Mouse (Mus musculus) kidney, postnatal 25 days (tissue): Measurements from ENCODE around the gene Fam69b.

Experiments used
- DNase-seq, 2 experiments: peaks; one replicate each; pipeline ENCODE4 v3.0.0; 2021; ENCODE audit warnings: mixed read lengths in 2 of 2

Fam69b gene

GRCm38 (mm10) chr2:26627921-26628739, at the start of gene Fam69b:
Fam69b (plus strand) TSS chr2:26628457.
- peak; percentile 78 to 85 for DNase-seq

GRCm38 (mm10) chr2:26579714-26580113, 48.5 kb upstream of the Fam69b start, which contains the start of gene Egfl7:
Egfl7 (plus strand) TSS chr2:26580014.
- DNase-seq, result no peak

GRCm38 (mm10) chr2:26580751-26581150, 47.5 kb upstream of the Fam69b start:
- DNase-seq, result peak; percentile 60 to 77

- DNase-seq, result peak; percentile 76 to 80
Observed at GRCm38 (mm10) chr2:26582203-26582602, 46.1 kb upstream of the Fam69b start.

GRCm38 (mm10) chr2:26582741-26583140, 45.5 kb upstream of the Fam69b start:
- peak; percentile 49 to 52 for DNase-seq

GRCm38 (mm10) chr2:26583640-26584039, 44.6 kb upstream of the Fam69b start:
- DNase-seq, result peak; percentile 79 to 90

- DNase-seq, result no peak
Observed at GRCm38 (mm10) chr2:26585713-26586112, 42.5 kb upstream of the Fam69b start.

- peak; percentile 67 to 76 for DNase-seq
Observed at GRCm38 (mm10) chr2:26586294-26587043, 41.8 kb upstream of the Fam69b start, which contains the start of gene Gm20532. Gm20532 (plus strand) TSS chr2:26586639.

- no peak for DNase-seq
Observed at GRCm38 (mm10) chr2:26587044-26587405, 41.2 kb upstream of the Fam69b start.

- no peak for DNase-seq
Observed at GRCm38 (mm10) chr2:26588573-26588972, 39.7 kb upstream of the Fam69b start.

GRCm38 (mm10) chr2:26589284-26589683, 39.0 kb upstream of the Fam69b start:
- no peak for DNase-seq

- DNase-seq, result no peak
Observed at GRCm38 (mm10) chr2:26590282-26590681, 38.0 kb upstream of the Fam69b start.

GRCm38 (mm10) chr2:26590962-26591361, 37.3 kb upstream of the Fam69b start:
- DNase-seq, result no peak

GRCm38 (mm10) chr2:26591416-26591815, 36.8 kb upstream of the Fam69b start:
- no peak for DNase-seq

- DNase-seq, result peak in 1 of 2 experiments; percentile 61
Observed at GRCm38 (mm10) chr2:26593211-26594021, 34.8 kb upstream of the Fam69b start.

GRCm38 (mm10) chr2:26594022-26594346, 34.3 kb upstream of the Fam69b start:
- peak; percentile 79 to 83 for DNase-seq

- no peak for DNase-seq
Observed at GRCm38 (mm10) chr2:26594461-26594933, 33.8 kb upstream of the Fam69b start.

- peak; percentile 72 to 86 for DNase-seq
Observed at GRCm38 (mm10) chr2:26594934-26595724, 33.1 kb upstream of the Fam69b start.

GRCm38 (mm10) chr2:26595725-26596435, 32.4 kb upstream of the Fam69b start:
- DNase-seq, result peak in 1 of 2 experiments; percentile 35

GRCm38 (mm10) chr2:26596898-26597297, 31.4 kb upstream of the Fam69b start:
- DNase-seq, result peak in 1 of 2 experiments; percentile 33

- DNase-seq, result no peak
Observed at GRCm38 (mm10) chr2:26597810-26598209, 30.4 kb upstream of the Fam69b start.
